ENCODE assay signal across 8 mouse cellular contexts in the genomic region with DNA sequence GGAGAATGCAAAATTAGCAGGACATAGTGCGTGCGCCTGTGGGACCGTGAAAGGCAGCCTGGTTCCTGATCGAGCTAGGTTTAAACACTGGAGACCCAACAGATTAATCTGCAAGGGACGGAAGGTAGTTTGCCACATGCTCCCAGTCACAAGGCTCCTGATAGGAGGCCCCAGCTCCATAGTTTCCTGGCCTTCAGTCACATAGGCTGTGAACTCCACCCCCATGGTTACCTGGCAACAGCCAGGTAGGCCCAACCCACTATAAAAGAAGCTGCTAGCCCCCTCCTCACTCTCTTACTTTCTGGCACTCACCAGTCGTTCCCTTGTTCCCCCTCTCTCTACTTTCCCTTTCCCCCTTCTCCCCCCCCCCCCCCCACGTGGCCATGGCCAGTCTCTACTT. TPM values are rescaled to one million over a fixed set of nuclear protein-coding genes. Genes with fewer than 3 reads are reported as not detected.
A peak's percentile ranks its signal among the peaks of the same experiment; 100 is the strongest.
DNase-seq lines count a peak whose midpoint lies in the region; ATAC-seq and TF ChIP-seq lines count a peak whose summit lies in the region.

No protein-coding gene starts in this region.

- H3K4me1 ChIP-seq in heart, embryonic 11.5 days (ENCODE audit: control insufficient read depth, insufficient read depth, low read length) = peaks cover 7% of the 10 kb centered on the region
- H3K4me1 ChIP-seq in cortical plate, adult 2 months (ENCODE audit: control insufficient read depth, insufficient read depth, low read length) = no peaks in the 10 kb centered on the region
- H3K4me1 ChIP-seq in hindbrain, embryonic 10.5 days (replicated peaks) = peaks cover 14% of the 10 kb centered on the region
- peaks cover 6% of the 10 kb centered on the region for H3K4me1 ChIP-seq in liver, embryonic 13.5 days (replicated peaks)

- DNase-seq in heart, adult 8-10 months (ENCODE audit: low spot score) = no peak
- DNase-seq in hindbrain, embryonic 10.5 days (ENCODE audit: low spot score) = peak; percentile 10
- no peak for DNase-seq in liver, embryonic 13.5 days
- peak; percentile 36 for DNase-seq in testis, postnatal 14 days (ENCODE audit: low spot score)
- DNase-seq in urinary bladder, postnatal 10 days (ENCODE audit: low spot score) = no peak
- DNase-seq in thymus, postnatal 0 days (ENCODE audit: low spot score) = no peak

- TF ChIP-seq CTCF in cortical plate, adult 2 months (IDR thresholded peaks at IDR 0.05; ENCODE audit: extremely low read depth, insufficient read depth, low read length) = no peak

- H3K9ac ChIP-seq in heart, embryonic 11.5 days (ENCODE audit: low read depth, low read length) = peak overlapping the region; percentile 69
- H3K9ac ChIP-seq in liver, embryonic 13.5 days = no peak overlapping the region

- no peaks in the 10 kb centered on the region for H3K36me3 ChIP-seq in heart, embryonic 11.5 days (ENCODE audit: control insufficient read depth, insufficient read depth, low read length)
- H3K36me3 ChIP-seq in hindbrain, embryonic 10.5 days = no peaks in the 10 kb centered on the region
- no peaks in the 10 kb centered on the region for H3K36me3 ChIP-seq in liver, embryonic 13.5 days

- ATAC-seq in heart, embryonic 11.5 days (replicated peaks; ENCODE audit: insufficient number of reproducible peaks, low FRiP score, low TSS enrichment) = peak; percentile 43; the same call in 1 of the 2 replicates
- peak; percentile 43 for ATAC-seq in liver, embryonic 13.5 days (ENCODE audit: low read depth)

- H3K27ac ChIP-seq in heart, embryonic 11.5 days (ENCODE audit: low read depth, low read length) = no peak overlapping the region
- no peak overlapping the region for H3K27ac ChIP-seq in cortical plate, adult 2 months (ENCODE audit: insufficient read depth, low read length)
- peak overlapping the region; percentile 45; the same call in 1 of the 2 replicates for H3K27ac ChIP-seq in hindbrain, embryonic 10.5 days
- H3K27ac ChIP-seq in liver, embryonic 13.5 days = no peak overlapping the region

- H3K4me3 ChIP-seq in heart, embryonic 11.5 days (ENCODE audit: low read depth, low read length) = peak overlapping the region; percentile 54
- peak overlapping the region; percentile 59; the same call in 1 of the 2 replicates for H3K4me3 ChIP-seq in cortical plate, adult 2 months (ENCODE audit: insufficient read depth, low read length)
- H3K4me3 ChIP-seq in hindbrain, embryonic 10.5 days = peak overlapping the region; percentile 48
- H3K4me3 ChIP-seq in liver, embryonic 13.5 days (replicated peaks) = 0 out of 2 replicates have a peak overlapping the region, but pooled peaks have one; percentile 8

- peak overlapping the region; percentile 87 for H3K4me2 ChIP-seq in heart, embryonic 11.5 days
- peak overlapping the region; percentile 65 for H3K4me2 ChIP-seq in liver, embryonic 13.5 days

- TF ChIP-seq POLR2A in cortical plate, adult 2 months (IDR thresholded peaks at IDR 0.05; ENCODE audit: extremely low read depth, insufficient read depth, low read length) = no peak

- no peaks in the 10 kb centered on the region for H3K9me3 ChIP-seq in heart, embryonic 11.5 days (replicated peaks; ENCODE audit: control insufficient read depth, low read length)
- H3K9me3 ChIP-seq in hindbrain, embryonic 10.5 days = no peaks in the 10 kb centered on the region
- H3K9me3 ChIP-seq in liver, embryonic 13.5 days (replicated peaks) = no peaks in the 10 kb centered on the region

- no peaks in the 10 kb centered on the region for H3K27me3 ChIP-seq in heart, embryonic 11.5 days (ENCODE audit: control insufficient read depth, insufficient read depth, low read length)
- no peaks in the 10 kb centered on the region for H3K27me3 ChIP-seq in hindbrain, embryonic 10.5 days (ENCODE audit: insufficient read depth, poor library complexity, severe bottlenecking)
- no peaks in the 10 kb centered on the region for H3K27me3 ChIP-seq in liver, embryonic 13.5 days

- WGBS in heart, embryonic 11.5 days (ENCODE audit: insufficient replicate concordance) = 25% methylated on average over 7 of the region's 7 CpGs
- 39% methylated on average over 7 of the region's 7 CpGs for WGBS in hindbrain, embryonic 10.5 days
- 43% methylated on average over 7 of the region's 7 CpGs for WGBS in liver, embryonic 13.5 days (ENCODE audit: insufficient replicate concordance)

RNA-seq across cellular contexts. Expression of gene Asf1a, which starts 16.4 kb away (rescaled TPM):
- 84.0 and 88.8 TPM in 2 replicates for polyA plus RNA-seq in heart, embryonic 11.5 days (2014; fragmentation: Nextera tagmentation; extraction: Ambion mirVana)
- total RNA-seq in heart, adult 8-10 months (2022) = 10 to 100 TPM; 26.4 to 30.3 (median 29.1) TPM
- 16.8 and 17.0 TPM in 2 replicates for polyA plus RNA-seq in cortical plate, adult 2 months (2012; rRNA removed)
- 142 and 158 TPM in 2 replicates for polyA plus RNA-seq in hindbrain, embryonic 10.5 days (2016; fragmentation: Nextera tagmentation; extraction: Ambion mirVana)
- 120 and 132 TPM in 2 replicates for polyA plus RNA-seq in liver, embryonic 13.5 days (2015; fragmentation: Nextera tagmentation; extraction: Ambion mirVana)
- polyA plus RNA-seq in thymus, postnatal 0 days (2015; fragmentation: Nextera tagmentation; extraction: Ambion mirVana) = 159 and 162 TPM in 2 replicates

RNA-seq across cellular contexts. Expression of gene Mcm9, which starts 50.1 kb away (rescaled TPM):
- polyA plus RNA-seq in heart, embryonic 11.5 days (2014; fragmentation: Nextera tagmentation; extraction: Ambion mirVana) = 11.2 and 11.4 TPM in 2 replicates
- total RNA-seq in heart, adult 8-10 months (2022) = 1 to 10 TPM; 2.5 to 3.6 (median 2.8) TPM
- 3.8 TPM in 2 replicates for polyA plus RNA-seq in cortical plate, adult 2 months (2012; rRNA removed)
- polyA plus RNA-seq in hindbrain, embryonic 10.5 days (2016; fragmentation: Nextera tagmentation; extraction: Ambion mirVana) = 11.5 and 12.7 TPM in 2 replicates
- polyA plus RNA-seq in liver, embryonic 13.5 days (2015; fragmentation: Nextera tagmentation; extraction: Ambion mirVana) = 6.4 and 6.6 TPM in 2 replicates
- polyA plus RNA-seq in thymus, postnatal 0 days (2015; fragmentation: Nextera tagmentation; extraction: Ambion mirVana) = 9.9 and 10.0 TPM in 2 replicates

Comparison
In these comparisons a context has a peak if more than half of its experiments do, and no peak if none do; other contexts are left out.
1. H3K4me3 ChIP-seq: peak in every context shown above with its lines; median percentile 59 in cortical plate, adult 2 months; 54 in heart, embryonic 11.5 days; 48 in hindbrain, embryonic 10.5 days; 8 in liver, embryonic 13.5 days.
2. DNase-seq: peak in hindbrain, embryonic 10.5 days (single experiment) and testis, postnatal 14 days (single experiment); none in heart, adult 8-10 months (single experiment), liver, embryonic 13.5 days (single experiment), urinary bladder, postnatal 10 days (single experiment) and thymus, postnatal 0 days (single experiment).